Mouse (Mus musculus): ENCODE results near the gene Nr2e1.

Gene Nr2e1

DNA sequence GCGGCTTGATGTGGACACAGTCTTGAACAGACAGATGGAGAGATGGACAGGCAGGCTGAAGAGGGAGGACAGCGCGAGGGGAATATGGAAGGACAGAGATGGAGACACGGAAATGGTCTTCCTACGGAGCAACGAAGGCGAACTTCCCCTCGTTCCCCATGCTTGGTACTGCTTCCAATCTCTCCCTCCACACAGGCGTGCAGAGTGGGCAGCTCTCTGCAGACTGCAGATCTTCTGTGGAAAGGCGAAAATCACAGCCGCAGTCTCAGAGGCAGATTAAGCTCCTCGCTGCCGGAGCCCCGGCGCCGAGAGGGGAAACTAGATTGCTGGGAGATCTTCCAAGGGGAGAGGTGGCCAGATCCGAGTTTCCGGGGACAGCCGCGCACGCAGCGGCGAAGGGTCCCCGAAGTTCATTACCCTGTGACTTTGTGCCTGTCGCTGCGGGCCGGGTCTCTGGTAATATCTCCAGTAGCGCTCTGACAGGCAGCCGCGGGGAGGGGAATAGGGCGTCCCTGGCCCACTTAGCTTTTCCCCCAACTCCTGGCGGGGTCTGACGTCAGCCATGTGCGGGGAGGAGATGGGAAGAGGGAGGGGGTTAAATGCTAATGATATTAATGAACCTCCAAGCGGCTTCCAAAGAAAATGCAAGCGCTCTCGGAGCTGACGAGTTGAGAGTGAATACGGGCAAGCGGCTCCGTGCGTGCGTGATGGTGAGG is at the start of gene Nr2e1, which contains the start of gene Ostm1:
Gene Nr2e1, minus strand, starts transcription at position 476 of the 716 bp plus-strand sequence.
Gene Ostm1, plus strand, starts transcription at position 666 of the 716 bp plus-strand sequence.
- peak; percentile 85 to 87 for DNase-seq (ENCODE audit: low spot score in 2 of 2)

DNA sequence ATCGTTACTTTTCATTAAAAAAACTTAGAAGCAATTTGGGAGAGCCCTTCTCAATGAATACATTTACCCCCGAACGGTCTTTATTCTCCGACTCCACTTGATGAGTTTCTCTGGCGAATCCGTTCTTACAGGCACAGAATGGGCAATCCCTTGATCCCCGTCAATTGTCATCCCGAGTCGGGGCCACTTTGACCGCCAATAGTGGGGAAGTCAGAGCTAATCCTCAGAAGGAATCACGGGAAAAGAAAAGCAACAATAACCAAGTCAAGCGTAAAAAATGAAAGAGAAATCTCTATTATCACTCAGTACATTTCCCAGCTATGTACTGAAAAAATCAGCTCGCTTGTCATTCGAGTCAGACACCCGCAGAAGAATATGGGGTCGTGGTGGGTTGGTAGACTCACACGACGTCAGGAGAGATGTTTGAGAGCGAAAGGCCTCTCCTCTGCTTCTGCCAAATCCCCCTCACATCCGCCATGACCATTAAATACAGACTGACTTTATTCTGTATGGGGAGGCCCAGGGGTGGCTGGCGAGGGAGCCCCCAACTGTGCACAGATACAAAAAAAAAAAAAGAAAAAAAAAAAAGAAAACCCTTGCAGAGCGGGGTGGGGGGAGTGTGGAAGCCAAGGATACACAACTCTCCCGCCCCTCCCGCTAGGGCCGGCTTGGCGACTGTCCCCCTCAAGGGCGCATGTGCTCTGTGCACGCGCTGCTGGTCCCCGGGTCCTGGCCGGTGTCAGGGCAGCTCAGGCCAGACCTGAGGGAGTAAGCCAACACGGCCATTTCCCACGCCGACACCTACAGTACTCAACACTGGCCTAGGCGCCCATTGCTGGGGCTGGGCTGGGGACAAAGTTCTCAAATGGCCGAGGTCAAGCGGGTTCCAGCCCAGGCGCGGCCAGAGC is 49.3 kb upstream of the Nr2e1 start:
- DNase-seq (ENCODE audit: low spot score in 2 of 2): peak in 1 of 2 experiments; percentile 31

GRCm38 (mm10) chr10:42631754-42632452 is 48.5 kb upstream of the Nr2e1 start:
- DNase-seq (ENCODE audit: low spot score in 2 of 2): no peak

DNA sequence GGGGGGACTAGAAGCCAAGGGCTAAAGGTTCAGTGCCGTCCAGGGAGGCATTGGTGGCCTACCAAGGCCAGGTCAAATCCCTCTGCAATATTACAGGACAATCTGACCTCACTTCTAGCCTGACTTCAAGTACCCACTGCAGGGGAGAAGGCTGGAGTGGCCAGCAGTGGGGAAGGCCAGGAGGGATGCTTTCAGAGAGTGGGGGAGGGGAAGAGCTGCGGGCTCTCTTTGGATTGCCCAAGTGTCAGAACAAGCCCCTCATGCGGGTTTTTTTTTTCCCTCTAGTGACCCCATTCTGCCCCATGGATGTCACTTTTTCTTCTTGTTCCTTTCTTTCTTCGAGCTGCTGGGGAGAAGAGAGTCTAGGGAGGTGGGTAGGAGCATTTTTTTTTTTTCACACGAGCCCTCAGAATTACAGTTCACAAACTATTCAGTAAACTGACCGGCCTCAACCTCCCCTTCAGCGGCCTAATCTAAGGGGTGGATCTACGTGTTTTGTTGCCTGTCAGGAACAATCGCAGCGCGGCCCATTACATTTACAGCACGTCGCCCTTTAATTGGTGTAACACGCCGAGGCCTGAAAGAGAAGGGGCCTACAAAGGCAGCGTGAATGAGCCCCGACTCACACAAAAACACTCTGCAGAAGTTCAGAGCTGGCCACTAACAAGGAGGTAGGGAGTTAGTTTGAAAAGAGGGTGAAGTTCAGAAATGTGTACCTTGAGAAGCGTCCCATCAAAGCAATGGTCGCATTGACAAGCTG is 47.3 kb upstream of the Nr2e1 start:
- DNase-seq (ENCODE audit: low spot score in 2 of 2): peak in 1 of 2 experiments; percentile 35

DNA sequence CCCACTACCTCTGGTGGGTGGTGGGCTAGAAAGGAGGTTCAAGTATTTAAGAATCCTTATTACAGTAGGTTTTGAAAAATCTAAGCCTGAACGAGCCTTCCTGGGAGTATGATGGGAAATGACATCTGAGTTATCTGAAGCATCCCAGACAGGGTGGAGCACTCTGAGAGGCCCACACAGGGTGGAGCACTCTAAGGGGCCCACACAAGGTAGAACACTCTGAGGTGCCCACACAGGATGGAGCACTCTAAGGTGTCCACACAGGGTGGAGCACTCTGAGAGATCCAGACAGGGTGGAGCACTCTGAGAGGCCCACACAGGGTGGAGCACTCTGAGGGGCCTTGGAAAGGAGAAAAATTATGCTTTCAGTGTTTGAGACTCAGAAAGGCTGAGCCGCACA is 42.5 kb upstream of the Nr2e1 start:
- DNase-seq (ENCODE audit: low spot score in 2 of 2): no peak

GRCm38 (mm10) chr10:42618291-42618690 is 34.9 kb upstream of the Nr2e1 start:
- DNase-seq (ENCODE audit: low spot score in 2 of 2): no peak

DNA sequence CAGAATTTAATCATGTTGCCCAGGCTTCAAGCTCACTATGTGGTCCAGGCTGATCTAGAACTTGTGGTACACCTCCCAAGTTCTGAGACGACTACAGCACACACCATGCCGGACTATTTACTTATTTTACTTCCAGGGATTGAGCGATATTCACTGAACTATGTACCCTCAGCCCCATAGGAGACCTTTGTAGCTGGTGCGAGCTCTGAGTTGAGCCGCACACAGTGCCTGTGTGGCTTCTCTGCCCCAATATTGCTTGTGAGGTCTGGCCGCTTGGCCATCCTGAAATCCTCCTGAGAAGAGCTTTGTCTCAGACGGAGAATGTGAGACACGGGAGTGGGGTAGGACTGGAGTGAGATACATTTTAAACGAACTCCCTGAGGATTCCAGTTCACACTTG is 31.3 kb upstream of the Nr2e1 start:
- no peak for DNase-seq (ENCODE audit: low spot score in 2 of 2)

DNA sequence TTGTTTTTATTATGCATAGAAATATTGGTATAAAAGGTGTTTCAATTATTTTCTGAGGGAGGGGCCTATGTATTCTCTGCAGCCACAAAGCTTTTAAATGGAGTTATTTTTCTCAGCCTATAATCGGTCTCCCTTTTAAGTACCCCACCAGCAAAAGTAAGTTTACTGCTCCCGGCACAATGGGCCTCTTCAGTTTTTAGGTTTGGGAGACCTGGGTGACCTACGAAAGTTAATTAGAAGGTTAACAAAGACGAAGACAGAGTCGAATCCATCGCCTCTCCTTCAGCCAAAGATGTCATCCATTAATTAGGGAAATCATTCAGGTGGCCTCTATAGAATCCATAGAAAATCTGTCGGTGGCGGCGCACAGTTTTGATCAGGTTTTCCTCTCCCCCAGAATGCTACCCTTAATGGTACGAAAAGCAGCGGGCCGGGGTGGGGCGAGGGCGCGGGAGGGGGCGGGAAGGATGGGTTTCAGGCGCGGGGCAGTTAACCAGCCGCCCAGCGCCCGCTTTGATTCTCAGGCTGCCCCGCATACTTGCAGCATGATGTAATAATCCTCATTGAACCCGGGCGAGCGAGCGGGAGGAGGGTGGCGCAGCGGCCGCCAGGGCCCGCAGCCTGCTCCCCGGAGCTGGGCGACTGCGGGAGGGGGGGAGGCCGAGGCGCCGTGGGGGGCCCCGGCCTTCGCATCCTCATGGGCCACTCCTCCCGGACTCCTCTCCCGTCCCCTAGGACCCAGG is 30.4 kb upstream of the Nr2e1 start:
- DNase-seq (ENCODE audit: low spot score in 2 of 2): peak in 1 of 2 experiments; percentile 33

- no peak for DNase-seq (ENCODE audit: low spot score in 2 of 2)
Observed at GRCm38 (mm10) chr10:42613075-42613474, 29.6 kb upstream of the Nr2e1 start.

- peak; percentile 48 to 55 for DNase-seq (ENCODE audit: low spot score in 2 of 2)
Observed at GRCm38 (mm10) chr10:42606757-42607156, 23.3 kb upstream of the Nr2e1 start.

- no peak for DNase-seq (ENCODE audit: low spot score in 2 of 2)
Observed at GRCm38 (mm10) chr10:42604874-42605273, 21.4 kb upstream of the Nr2e1 start.

DNA sequence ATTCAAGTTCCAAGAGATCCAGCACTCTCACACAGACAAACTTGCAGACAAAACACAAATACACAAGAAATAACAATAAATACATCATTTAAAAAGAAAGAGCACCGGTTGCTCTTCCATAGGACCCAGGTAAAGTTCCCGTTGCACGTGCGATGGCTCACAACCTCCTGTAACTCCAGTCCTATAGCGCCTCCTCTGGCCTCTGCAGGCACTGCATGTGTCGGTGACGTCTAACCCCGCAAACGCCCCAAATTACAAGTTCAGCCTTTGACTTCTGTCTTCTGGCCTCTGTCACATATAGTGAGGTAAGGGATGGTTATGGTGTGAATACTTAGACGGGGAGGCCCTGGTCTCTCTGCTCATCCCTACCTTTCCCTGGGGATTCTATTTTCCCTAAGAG is 18.1 kb upstream of the Nr2e1 start:
- DNase-seq (ENCODE audit: low spot score in 2 of 2): no peak

- DNase-seq (ENCODE audit: low spot score in 2 of 2): no peak
Observed at GRCm38 (mm10) chr10:42598615-42599014, 15.2 kb upstream of the Nr2e1 start.

DNA sequence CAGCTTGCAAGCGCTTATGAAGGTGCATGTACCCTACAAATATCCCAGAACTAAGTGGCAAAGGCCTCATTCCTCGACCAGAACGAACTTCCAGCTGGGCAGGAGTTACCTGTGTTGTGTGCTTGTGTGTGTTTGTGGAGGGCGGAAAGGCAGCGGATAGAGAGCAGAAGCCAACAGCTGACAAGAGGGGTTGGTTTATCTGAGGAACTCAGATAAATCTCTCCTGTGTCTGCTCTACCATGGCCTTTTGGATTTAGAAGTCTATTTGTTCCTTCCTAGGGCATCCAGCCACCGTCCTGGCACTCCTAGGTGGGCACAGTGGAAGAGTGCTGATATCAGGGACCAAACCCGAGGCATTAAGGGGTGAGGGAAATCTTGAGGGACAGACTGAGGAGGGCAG is 9.8 kb upstream of the Nr2e1 start:
- DNase-seq (ENCODE audit: low spot score in 2 of 2): no peak

- DNase-seq (ENCODE audit: low spot score in 2 of 2): no peak
Observed at GRCm38 (mm10) chr10:42591993-42592686, 8.7 kb upstream of the Nr2e1 start.

- DNase-seq (ENCODE audit: low spot score in 2 of 2): peak in 1 of 2 experiments; percentile 34
Observed at GRCm38 (mm10) chr10:42591185-42591992, 8.0 kb upstream of the Nr2e1 start.

DNA sequence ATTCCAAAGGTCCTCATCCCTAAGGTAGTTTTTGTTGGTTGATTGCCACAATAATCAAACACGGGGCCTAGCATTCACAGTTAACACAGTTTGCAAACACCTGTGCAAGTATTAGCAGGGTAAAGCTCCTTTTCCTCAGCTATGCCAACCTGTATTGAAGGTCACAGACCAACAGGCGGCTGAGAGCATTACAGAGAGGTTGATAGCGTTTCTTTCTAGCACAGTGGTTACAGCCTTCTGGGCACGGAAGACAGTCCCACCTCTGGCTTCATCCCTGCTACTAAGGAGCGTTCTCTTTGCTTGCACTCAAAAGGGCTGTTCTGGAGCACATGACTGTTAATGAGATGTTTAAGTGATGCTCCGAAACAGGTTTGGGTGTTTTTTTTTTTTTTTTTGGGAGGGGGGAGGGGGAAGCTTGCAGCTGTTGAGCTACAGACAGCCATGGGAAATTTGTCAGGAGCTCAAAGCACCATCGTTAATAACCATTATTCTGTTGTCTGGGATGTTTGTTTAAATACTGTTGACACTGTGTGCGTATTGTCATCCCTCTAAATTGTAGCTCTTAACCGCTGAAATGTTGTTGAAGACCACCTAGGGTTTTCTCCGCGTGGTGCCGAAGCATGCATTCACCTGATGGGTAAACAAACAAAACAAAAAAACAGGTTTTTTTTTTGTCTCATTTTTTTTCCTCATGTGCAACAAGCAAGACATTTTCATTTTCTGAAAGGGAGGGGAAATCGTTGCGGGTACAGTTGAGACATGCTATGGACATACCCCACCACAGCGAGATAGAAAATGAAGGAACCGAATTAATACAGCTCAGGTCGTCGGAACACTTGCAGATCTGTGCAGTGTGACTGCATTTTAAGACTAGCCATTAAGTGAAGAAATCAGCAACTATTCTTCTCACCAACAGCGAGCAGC is 7.1 kb upstream of the Nr2e1 start:
- no peak for DNase-seq (ENCODE audit: low spot score in 2 of 2)

DNA sequence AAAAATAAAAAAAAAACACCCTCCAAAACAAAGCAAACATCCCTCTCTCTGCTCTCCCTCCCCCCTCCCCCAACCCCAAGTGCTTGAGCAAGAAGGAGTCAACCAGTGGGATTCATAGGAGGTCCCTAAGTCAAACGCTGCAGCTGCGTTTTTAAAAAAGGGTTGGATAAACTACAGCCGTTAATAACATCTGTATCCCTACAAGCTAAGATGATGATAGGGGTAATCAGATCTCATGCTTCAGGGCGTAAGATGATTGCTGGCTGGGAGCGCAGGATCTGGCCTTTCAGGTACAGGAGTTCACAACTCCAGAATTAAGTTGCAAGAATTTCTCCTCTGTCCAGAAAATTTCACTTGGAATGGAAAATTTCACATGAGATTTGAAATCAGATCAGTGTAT is 6.1 kb upstream of the Nr2e1 start:
- DNase-seq (ENCODE audit: low spot score in 2 of 2): no peak
